Mouse (Mus musculus) liver, embryonic 11.5 days (tissue): ENCODE measurements around the gene Rep15. TPM values are rescaled to one million over a fixed set of nuclear protein-coding genes. Genes with fewer than 3 reads are reported as not detected.

Experiments
- ATAC-seq: fragments of 200-750 bp; cut with Nextera tagmentation; replicated peaks from 2 replicates; pipeline ENCODE4 v1.8.0; 2017; ENCODE audit warnings: moderate number of reproducible peaks, mild to moderate bottlenecking, moderate TSS enrichment, moderate library complexity; ENCODE audit not compliant: low FRiP score
- DNase-seq: peaks from one replicate; pipeline ENCODE4 v3.0.0-alpha.2; 2017; ENCODE audit warnings: low spot score
- H3K27ac ChIP-seq: fragments of 300-500 bp; sonication (generic); 2 replicates; pipeline ENCODE4 v1.5.1; 2014; ENCODE audit warnings: mild to moderate bottlenecking, low read depth, low read length, control low read depth
- H3K27me3 ChIP-seq: fragments of 300-500 bp; sonication (generic); replicated peaks from 2 replicates; pipeline ENCODE4 v1.6.1; 2014; ENCODE audit warnings: low read length, mixed read lengths; ENCODE audit not compliant: control insufficient read depth, insufficient read depth
- H3K36me3 ChIP-seq: fragments of 300-500 bp; sonication (generic); 2 replicates; pipeline ENCODE4 v1.6.1; 2014; ENCODE audit warnings: mild to moderate bottlenecking, low read length, moderate library complexity, mixed read lengths; ENCODE audit not compliant: control insufficient read depth, insufficient read depth
- H3K4me1 ChIP-seq: fragments of 300-500 bp; sonication (generic); replicated peaks from 2 replicates; pipeline ENCODE4 v1.6.1; 2014; ENCODE audit warnings: low read length, mixed read lengths; ENCODE audit not compliant: control insufficient read depth, insufficient read depth
- H3K4me2 ChIP-seq: fragments of 300-500 bp; sonication (generic); 2 replicates; pipeline ENCODE4 v1.6.1; 2014; ENCODE audit warnings: mild to moderate bottlenecking, control low read depth, moderate library complexity
- H3K4me3 ChIP-seq: fragments of 300-500 bp; sonication (generic); 2 replicates; pipeline ENCODE4 v1.5.1; 2014; ENCODE audit warnings: low read depth, low read length, control low read depth
- H3K9ac ChIP-seq: fragments of 300-500 bp; sonication (generic); 2 replicates; pipeline ENCODE4 v1.6.1; 2014; ENCODE audit warnings: low read depth, low read length, control low read depth
- H3K9me3 ChIP-seq: fragments of 300-500 bp; sonication (generic); 2 replicates; pipeline ENCODE4 v1.6.1; 2016; ENCODE audit warnings: low read length, inconsistent platforms, mixed read lengths; ENCODE audit not compliant: control insufficient read depth
- WGBS: fragments of 180-500 bp; shearing (Covaris S2); extraction: QIAGEN DNeasy Blood & Tissue Kit; methylation state at CpG from one replicate; pipeline ENCODE4 v1.1.7; 2014; 5-methylcytosine and 5-hydroxymethylcytosine counted together
- polyA plus RNA-seq: library from polyadenylated mRNA; unstranded; fragments of >200 nt; fragmentation: Nextera tagmentation; extraction: Ambion mirVana; gene quantifications from 2 replicates; pipeline ENCODE4 v1.2.1, GENCODE M21; 2014

Gene Rep15
- polyA plus RNA-seq, 1 experiment from 2014 or later = 1.7 TPM

- Histone ChIP-seq H3K4me1 (no peaks in the 10 kb centered on the region), H3K9me3 (no peaks in the 10 kb centered on the region), H3K27me3 (no peaks in the 10 kb centered on the region), H3K36me3 (peaks cover 3% of the 10 kb centered on the region; the same call in 1 of the 2 replicates), H3K9ac (no peak overlapping the region), H3K27ac (no peak overlapping the region), H3K4me3 (no peak overlapping the region), H3K4me2 (no peak overlapping the region)
- 85% methylated on average over 16 of the region's 16 CpGs for WGBS
- DNase-seq = no peak
- ATAC-seq = no peak
These were observed 9.8 kb upstream of the Rep15 start for GRCm38 (mm10) chr6:147022375-147023132.

- ATAC-seq = no peak
- Histone ChIP-seq H3K36me3 (peaks cover 3% of the 10 kb centered on the region; the same call in 1 of the 2 replicates), H3K4me1 (no peaks in the 10 kb centered on the region), H3K27me3 (no peaks in the 10 kb centered on the region), H3K9me3 (no peaks in the 10 kb centered on the region), H3K4me2 (no peak overlapping the region), H3K4me3 (no peak overlapping the region), H3K27ac (no peak overlapping the region), H3K9ac (no peak overlapping the region)
- no peak for DNase-seq
- 89% methylated on average over 2 of the region's 2 CpGs for WGBS
These were observed 9.3 kb upstream of the Rep15 start for GRCm38 (mm10) chr6:147023133-147023395.

GRCm38 (mm10) chr6:147023568-147023967 is 8.8 kb upstream of the Rep15 start:
- no peak for DNase-seq
- no peaks in the 10 kb centered on the region for H3K9me3 ChIP-seq

DNA sequence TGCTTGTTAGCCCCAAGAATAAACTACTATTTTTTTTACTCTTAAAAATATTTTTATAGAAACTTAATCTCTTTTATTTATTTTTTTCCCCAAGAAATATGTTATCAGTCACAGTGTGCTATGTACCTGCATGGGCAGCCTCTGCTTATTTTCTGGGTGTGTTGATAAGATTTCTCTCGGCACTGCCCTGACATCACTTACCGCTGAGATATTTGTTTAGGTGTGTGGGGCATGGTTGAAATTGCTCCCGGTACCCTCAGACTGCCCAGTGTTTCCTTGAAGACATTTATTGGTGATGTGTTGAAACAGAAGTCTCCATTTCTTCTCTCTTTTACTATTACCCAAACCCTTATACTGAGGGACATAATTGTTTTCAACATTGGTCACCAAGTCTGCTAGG is 7.6 kb upstream of the Rep15 start:
- DNase-seq = no peak
- WGBS = 70% methylated on average over 3 of the region's 3 CpGs
- no peak for ATAC-seq

More at GRCm38 (mm10) chr6:147023568-147023967, 8.8 kb upstream of the Rep15 start:
- Histone ChIP-seq H3K27ac (no peak overlapping the region), H3K4me1 (no peaks in the 10 kb centered on the region), H3K4me2 (no peak overlapping the region), H3K27me3 (no peaks in the 10 kb centered on the region), H3K9ac (no peak overlapping the region), H3K36me3 (peaks cover 3% of the 10 kb centered on the region; the same call in 1 of the 2 replicates), H3K4me3 (no peak overlapping the region)
- ATAC-seq = no peak

GRCm38 (mm10) chr6:147028396-147028795 is 4.0 kb upstream of the Rep15 start:
- no peak overlapping the region for H3K27ac ChIP-seq
- H3K27me3 ChIP-seq = no peaks in the 10 kb centered on the region
- H3K4me1 ChIP-seq = no peaks in the 10 kb centered on the region
- H3K36me3 ChIP-seq = peaks cover 13% of the 10 kb centered on the region; the same call in 1 of the 2 replicates
- no peak overlapping the region for H3K4me3 ChIP-seq
- no peak overlapping the region for H3K4me2 ChIP-seq
- WGBS = 77% methylated on average over 2 of the region's 2 CpGs
- no peaks in the 10 kb centered on the region for H3K9me3 ChIP-seq
- ATAC-seq (no peak), DNase-seq (no peak)
- H3K9ac ChIP-seq = no peak overlapping the region

More for the DNA sequence above, 7.6 kb upstream of the Rep15 start:
- Histone ChIP-seq H3K4me2 (no peak overlapping the region), H3K4me3 (no peak overlapping the region), H3K4me1 (no peaks in the 10 kb centered on the region), H3K36me3 (peaks cover 5% of the 10 kb centered on the region; the same call in 1 of the 2 replicates), H3K27me3 (no peaks in the 10 kb centered on the region), H3K9ac (no peak overlapping the region), H3K9me3 (no peaks in the 10 kb centered on the region), H3K27ac (no peak overlapping the region)

DNA sequence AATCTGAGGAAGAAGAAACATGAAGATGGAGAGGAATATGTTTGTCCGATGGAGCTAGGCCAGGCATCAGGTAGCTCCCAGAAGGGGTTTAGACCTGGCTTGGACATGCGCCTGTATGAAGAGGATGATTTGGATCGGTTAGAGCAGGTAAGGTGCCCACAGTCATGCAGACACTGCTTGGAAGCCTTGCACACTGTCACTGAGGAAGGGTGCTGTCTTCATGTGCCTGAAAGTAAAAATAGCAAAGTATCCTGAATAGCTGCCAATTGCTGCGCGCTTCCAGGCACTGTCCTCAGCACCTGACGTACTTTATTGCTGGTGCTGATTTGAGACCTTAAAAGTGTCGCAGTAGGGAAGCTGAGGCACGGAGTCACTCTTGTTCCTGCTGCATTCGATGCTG is 2.8 kb upstream of the Rep15 start:
- Histone ChIP-seq H3K9me3 (no peaks in the 10 kb centered on the region), H3K27me3 (no peaks in the 10 kb centered on the region), H3K27ac (no peak overlapping the region), H3K4me1 (no peaks in the 10 kb centered on the region), H3K9ac (no peak overlapping the region), H3K36me3 (peaks cover 13% of the 10 kb centered on the region; the same call in 1 of the 2 replicates), H3K4me3 (no peak overlapping the region), H3K4me2 (no peak overlapping the region)
- DNase-seq (no peak), ATAC-seq (no peak)
- WGBS = 89% methylated on average over 9 of the region's 9 CpGs

GRCm38 (mm10) chr6:147030096-147030885 is 2.1 kb upstream of the Rep15 start:
- no peak for ATAC-seq
- no peak overlapping the region for H3K27ac ChIP-seq
- H3K9me3 ChIP-seq = no peaks in the 10 kb centered on the region
- DNase-seq = no peak
- no peak overlapping the region for H3K9ac ChIP-seq
- no peaks in the 10 kb centered on the region for H3K4me1 ChIP-seq
- no peak overlapping the region for H3K4me2 ChIP-seq
- peaks cover 13% of the 10 kb centered on the region; the same call in 1 of the 2 replicates for H3K36me3 ChIP-seq
- no peak overlapping the region for H3K4me3 ChIP-seq
- 87% methylated on average over 15 of the region's 15 CpGs for WGBS
- H3K27me3 ChIP-seq = no peaks in the 10 kb centered on the region

DNA sequence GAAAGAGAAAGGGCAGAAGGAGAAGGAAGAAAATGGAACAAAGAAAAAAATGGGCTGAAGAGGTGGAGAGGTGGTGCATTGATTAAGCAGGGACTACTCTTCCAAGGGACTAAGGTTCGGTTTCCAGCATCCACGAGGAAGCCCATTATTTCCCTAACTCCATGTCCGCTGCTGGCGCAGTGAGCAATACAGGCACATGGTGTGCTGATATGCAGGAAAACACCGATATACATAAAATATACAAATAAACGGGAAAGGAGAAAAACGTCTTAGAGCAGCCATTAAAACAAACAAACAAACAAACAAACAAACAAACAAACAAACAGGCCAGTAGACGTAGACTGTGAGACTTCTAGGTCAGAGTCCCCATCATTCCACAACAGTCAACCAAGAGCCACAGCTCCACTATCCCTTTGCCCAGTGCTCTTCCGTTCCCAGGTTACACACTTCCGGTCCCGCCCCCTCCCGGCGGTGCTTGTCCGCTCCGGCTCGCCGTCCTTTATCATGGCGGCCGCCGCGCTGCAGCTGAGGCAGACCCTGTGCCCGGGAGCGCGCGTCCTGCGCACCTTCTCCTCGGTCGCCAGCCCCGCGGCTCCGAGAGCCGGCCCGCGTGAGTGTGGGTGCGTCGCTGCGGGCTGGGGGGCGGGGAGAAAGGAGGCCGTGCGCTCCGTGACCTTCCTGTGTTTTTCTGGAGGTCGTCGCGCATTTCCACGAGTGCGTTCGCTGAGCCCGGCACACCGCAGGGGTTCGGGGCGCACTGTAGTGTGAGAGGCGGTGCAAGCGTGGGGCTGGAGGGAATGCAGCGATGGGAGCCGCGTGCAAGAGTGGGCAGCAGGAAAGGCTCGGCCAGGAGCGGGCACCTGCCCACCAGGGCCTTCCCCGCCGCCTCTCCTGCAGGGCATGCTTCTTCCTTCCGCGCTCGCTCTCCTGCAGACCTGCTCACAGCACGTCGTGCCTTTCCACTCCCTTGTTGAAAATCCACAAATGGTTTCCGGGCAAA is 10.2 kb downstream of the Rep15 start, which contains the start of gene Mrps35:
Mrps35 (plus strand) TSS at position 474 of the 1,000 bp plus-strand sequence.
- ATAC-seq = peak; percentile 99
- WGBS = 3% methylated on average over 66 of the region's 66 CpGs
- H3K4me2 ChIP-seq = peak within 1 kb of the TSS; percentile 64
- H3K9me3 ChIP-seq = no peaks in the 10 kb centered on the region
- peak; percentile 90 for DNase-seq
- H3K4me3 ChIP-seq = peak within 1 kb of the TSS; percentile 88
- peaks cover 10% of the 10 kb centered on the region for H3K4me1 ChIP-seq
- no peaks in the 10 kb centered on the region for H3K27me3 ChIP-seq
- no peaks in the 10 kb centered on the region; the same call in 1 of the 2 replicates for H3K36me3 ChIP-seq
- peak within 1 kb of the TSS; percentile 59; the same call in 1 of the 2 replicates for H3K27ac ChIP-seq
- H3K9ac ChIP-seq = peak within 1 kb of the TSS; percentile 93
